ENCODE assay signal across 28 mouse cellular contexts in the genomic region with DNA sequence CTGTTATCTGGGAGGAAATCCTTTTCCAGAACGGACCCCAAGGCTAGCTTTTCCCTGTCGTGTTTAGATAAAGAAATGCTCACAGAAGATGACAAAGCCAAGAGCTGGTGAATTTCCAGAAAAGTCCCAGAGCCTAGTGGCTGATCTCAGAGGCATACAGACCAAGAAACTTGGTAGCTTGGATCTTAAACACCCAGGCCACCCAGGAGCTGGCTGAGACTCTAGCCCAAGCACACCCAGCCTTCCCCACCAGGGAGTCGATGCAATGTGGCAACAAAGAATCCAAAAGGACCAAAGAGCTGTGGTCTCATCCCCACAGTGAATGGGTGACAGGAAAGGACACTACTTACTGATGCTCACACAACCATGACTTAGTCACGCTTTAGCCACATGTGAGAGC.
"Had no signal": no experiment of that assay in that cellular context is flagged by ENCODE, and none has a peak within 500 bp of the region (broad histone marks: within the 10 kb centered on the region; RNA-seq: fewer than 3 reads in every experiment).

No protein-coding gene starts in this region.

- H3K27ac ChIP-seq: limb, embryonic 10.5 days; limb, embryonic 12.5 days; limb, embryonic 13.5 days; limb, embryonic 15.5 days; liver, embryonic 12.5 days; liver, embryonic 13.5 days; liver, embryonic 14.5 days; liver, embryonic 15.5 days; lung, embryonic 15.5 days; macrophage; midbrain, embryonic 10.5 days; midbrain, embryonic 12.5 days; midbrain, embryonic 13.5 days; midbrain, embryonic 15.5 days; neural tube, embryonic 12.5 days had no signal

- H3K27me3 ChIP-seq: limb, embryonic 12.5 days; limb, embryonic 13.5 days; limb, embryonic 15.5 days; liver, embryonic 12.5 days; liver, embryonic 13.5 days; liver, embryonic 15.5 days; lung, embryonic 15.5 days; megakaryocyte, embryonic 14.5 days; midbrain, embryonic 12.5 days; midbrain, embryonic 13.5 days; midbrain, embryonic 15.5 days; neural tube, embryonic 12.5 days had no signal

- DNase-seq: left cerebral cortex, postnatal 4 days; liver; liver, embryonic 13.5 days; liver, postnatal 0 days; lung, adult 18-20 months; lung, adult 2 months; lung, embryonic 14.5 days; lung, postnatal 10 days; lung, postnatal 14 days; lung, postnatal 36 days; lung, postnatal 4 days; midbrain, embryonic 14.5 days had no signal

- H3K4me1 ChIP-seq: limb, embryonic 10.5 days; limb, embryonic 12.5 days; limb, embryonic 13.5 days; limb, embryonic 15.5 days; liver, embryonic 12.5 days; liver, embryonic 13.5 days; liver, embryonic 15.5 days; lung, embryonic 15.5 days; megakaryocyte, embryonic 14.5 days; midbrain, embryonic 12.5 days; midbrain, embryonic 13.5 days; midbrain, embryonic 15.5 days; neural tube, embryonic 12.5 days had no signal

- H3K36me3 ChIP-seq: limb, embryonic 10.5 days; limb, embryonic 12.5 days; limb, embryonic 13.5 days; limb, embryonic 15.5 days; liver, embryonic 12.5 days; liver, embryonic 13.5 days; liver, embryonic 15.5 days; lung, embryonic 15.5 days; midbrain, embryonic 10.5 days; midbrain, embryonic 12.5 days; midbrain, embryonic 13.5 days; midbrain, embryonic 15.5 days; neural tube, embryonic 12.5 days had no signal

- H3K9me3 ChIP-seq: limb, embryonic 10.5 days; limb, embryonic 12.5 days; limb, embryonic 13.5 days; limb, embryonic 15.5 days; liver, embryonic 13.5 days; liver, embryonic 15.5 days; lung, embryonic 15.5 days; midbrain, embryonic 10.5 days; midbrain, embryonic 12.5 days; midbrain, embryonic 13.5 days; midbrain, embryonic 15.5 days; neural tube, embryonic 12.5 days had no signal

- H3K4me3 ChIP-seq: limb, embryonic 10.5 days; limb, embryonic 12.5 days; limb, embryonic 13.5 days; limb, embryonic 15.5 days; liver, embryonic 12.5 days; liver, embryonic 13.5 days; liver, embryonic 15.5 days; lung, embryonic 15.5 days; megakaryocyte, embryonic 14.5 days; midbrain, embryonic 10.5 days; midbrain, embryonic 12.5 days; midbrain, embryonic 13.5 days; midbrain, embryonic 15.5 days; myocyte; neural tube, embryonic 12.5 days had no signal
